Mouse (Mus musculus) megakaryocyte-erythroid progenitor cell, adult 5-6 weeks (primary cell): Measurements from ENCODE around the gene Cdkal1. TPM values are rescaled to one million over a fixed set of nuclear protein-coding genes. Genes with fewer than 3 reads are reported as not detected.

Source experiments
- ATAC-seq: replicated peaks from 2 replicates; pipeline ENCODE4 v1.8.0; 2016; ENCODE audit warnings: mild to moderate bottlenecking, inconsistent platforms; ENCODE audit not compliant: severe bottlenecking, poor library complexity, low FRiP score, low TSS enrichment
- total RNA-seq, 2 experiments: library from RNA; stranded (forward) in 1 of 2; stranded (reverse) in 1 of 2; fragments of 200-1000, 215-1000 nt in 1 of 2; fragments of >200 nt in 1 of 2; fragmentation: Nextera tagmentation in 1 of 2; gene quantifications; 2 replicates each; pipeline ENCODE4 v1.2.3; 2014 to 2017

Cdkal1 gene
- total RNA-seq, 2 experiments from 2014 or later: 18.8 to 21.4 TPM

DNA sequence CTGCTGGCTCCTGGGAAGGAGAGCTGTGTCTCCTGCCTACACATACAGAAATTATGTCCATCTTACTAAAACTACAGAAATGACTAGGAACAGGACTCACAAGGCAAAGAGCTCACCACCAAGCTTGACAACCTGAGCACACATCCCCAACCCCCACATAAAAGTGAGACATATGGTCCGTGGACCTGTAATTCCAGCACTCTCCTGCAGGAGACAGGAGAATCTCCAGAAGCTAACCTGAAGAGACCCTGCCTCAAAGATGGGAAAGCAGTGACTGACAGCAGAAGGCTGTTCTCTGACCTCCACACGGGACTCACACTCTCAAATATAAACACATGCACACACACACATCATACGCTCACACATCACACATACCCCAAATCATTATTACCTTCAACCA lies 36.3 kb downstream of the Cdkal1 start:
- ATAC-seq: no peak

DNA sequence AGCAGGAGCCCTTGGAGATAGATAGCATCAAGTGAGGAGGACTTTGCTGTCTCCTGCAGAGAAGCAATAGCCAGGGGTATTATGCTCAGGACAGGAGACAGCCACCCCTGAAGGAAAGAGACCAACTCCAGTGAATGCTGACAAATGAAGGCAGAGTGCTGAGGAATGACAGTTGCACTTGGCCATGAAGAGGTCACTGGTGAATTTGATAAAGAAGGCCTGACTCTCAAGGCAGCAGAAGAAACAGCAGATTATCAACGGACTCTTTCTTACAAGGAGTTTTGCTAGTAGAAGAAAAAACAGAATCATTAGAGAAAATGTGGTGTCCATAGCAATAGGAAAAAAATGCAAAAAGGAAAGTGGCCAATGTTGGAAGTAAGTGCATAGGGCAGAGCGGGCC lies 37.2 kb downstream of the Cdkal1 start:
- ATAC-seq: peak; percentile 58

- no peak for ATAC-seq
Measured at GRCm38 (mm10) chr13:29810780-29811179, 44.7 kb downstream of the Cdkal1 start.

- peak; percentile 52 for ATAC-seq
Measured at GRCm38 (mm10) chr13:29808383-29808782, 47.1 kb downstream of the Cdkal1 start.

GRCm38 (mm10) chr13:29807930-29808329 lies 47.5 kb downstream of the Cdkal1 start:
- ATAC-seq: peak; percentile 14; the same call in 1 of the 2 replicates

DNA sequence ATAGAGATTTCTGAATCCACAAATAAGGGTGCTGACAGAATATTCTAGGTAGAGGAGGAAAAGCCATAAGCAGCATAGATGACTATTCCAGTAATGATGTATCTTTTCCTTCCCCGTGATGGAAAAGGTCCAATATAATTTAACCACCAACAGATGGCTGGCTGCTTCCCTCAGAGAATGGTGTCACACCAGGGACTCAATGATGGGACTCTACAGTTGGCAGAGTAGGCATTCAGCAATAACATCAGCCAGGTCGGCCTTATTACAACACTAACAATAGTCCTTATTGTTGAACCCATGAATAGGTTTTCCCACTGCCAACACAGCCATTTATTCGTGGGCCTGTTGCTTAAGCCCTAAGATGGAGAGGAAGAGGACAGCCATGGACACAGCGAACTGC lies 48.6 kb downstream of the Cdkal1 start:
- no peak for ATAC-seq

- ATAC-seq: no peak
Measured at GRCm38 (mm10) chr13:29805296-29805695, 50.2 kb downstream of the Cdkal1 start.

DNA sequence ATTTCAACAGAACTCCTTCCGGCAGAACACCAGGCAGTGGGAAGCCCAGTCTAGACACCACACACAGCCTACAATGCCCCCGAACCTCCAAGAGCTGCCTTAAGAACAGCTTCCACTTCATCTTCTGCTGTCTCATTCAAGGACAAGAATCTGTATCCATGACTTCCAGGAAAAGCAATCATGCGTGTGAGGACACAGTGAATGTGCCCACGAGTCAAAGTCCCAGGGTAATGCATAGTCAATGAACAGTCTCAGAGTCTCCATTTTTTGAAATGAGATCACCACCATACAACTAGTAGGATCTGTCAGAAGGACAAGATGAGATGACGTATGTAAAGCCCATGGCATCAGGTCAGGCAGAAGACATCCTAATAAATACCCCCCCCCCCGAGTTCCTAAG lies 51.4 kb downstream of the Cdkal1 start:
- no peak for ATAC-seq

GRCm38 (mm10) chr13:29802699-29803098 lies 52.8 kb downstream of the Cdkal1 start:
- no peak for ATAC-seq

- ATAC-seq: no peak
Measured at GRCm38 (mm10) chr13:29800078-29800477, 55.4 kb downstream of the Cdkal1 start.

DNA sequence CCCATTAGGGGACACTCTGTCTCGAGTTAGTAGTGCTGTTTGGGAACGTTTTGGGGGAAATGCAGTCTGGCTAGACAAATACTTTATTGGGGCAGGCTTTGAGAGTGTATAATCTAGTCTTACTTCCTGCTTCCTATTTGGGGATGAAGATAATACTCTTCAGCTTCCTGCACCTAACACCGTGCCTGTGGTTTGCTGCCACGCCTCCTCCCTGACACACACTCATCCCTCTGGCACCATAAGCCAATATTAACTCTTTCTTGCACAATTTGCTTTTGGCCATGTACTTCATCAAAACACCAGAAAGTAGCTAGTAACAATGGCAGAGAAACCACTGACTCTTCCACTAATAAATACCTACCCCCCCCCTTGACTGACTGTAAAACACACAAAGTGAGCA lies 63.4 kb downstream of the Cdkal1 start:
- no peak for ATAC-seq

DNA sequence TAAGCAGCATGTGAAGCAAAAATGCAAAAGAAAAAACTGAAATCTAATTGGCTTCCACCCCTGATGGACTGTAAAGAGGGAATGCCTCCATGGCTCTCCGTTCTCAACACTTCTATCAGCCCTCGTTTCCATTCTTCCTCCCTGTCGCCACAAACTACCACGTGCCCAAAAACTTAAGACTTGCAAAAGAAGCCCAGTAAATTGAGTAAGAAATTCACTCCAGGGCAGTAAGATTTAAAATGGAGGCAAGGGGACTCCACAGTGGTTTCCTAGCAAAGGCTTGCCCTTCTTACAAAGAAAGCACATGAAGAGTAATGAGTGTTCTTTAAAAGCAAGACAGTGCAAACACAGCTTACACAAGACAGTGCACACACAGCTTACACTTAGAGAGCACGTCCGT lies 64.0 kb downstream of the Cdkal1 start:
- no peak for ATAC-seq

GRCm38 (mm10) chr13:29786984-29787383 lies 68.5 kb downstream of the Cdkal1 start:
- ATAC-seq: no peak

DNA sequence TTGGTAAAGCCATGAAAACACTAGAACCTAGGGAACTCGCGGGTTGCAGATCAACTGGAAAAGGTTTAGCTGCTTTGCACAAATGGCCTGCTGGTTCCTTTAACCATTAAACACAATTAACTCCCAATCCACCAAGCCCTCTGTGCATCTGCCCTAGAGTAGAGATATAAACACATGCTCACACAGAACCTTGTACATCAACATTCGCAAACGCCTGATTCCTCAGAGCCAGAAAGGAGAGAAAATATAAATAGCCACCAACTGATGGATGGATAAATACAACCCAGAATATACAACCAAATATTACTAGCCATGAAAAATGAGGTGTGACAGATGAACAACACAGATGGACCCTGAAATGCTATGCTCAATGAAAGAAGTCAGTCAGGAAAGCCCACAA lies 70.6 kb downstream of the Cdkal1 start:
- no peak for ATAC-seq

DNA sequence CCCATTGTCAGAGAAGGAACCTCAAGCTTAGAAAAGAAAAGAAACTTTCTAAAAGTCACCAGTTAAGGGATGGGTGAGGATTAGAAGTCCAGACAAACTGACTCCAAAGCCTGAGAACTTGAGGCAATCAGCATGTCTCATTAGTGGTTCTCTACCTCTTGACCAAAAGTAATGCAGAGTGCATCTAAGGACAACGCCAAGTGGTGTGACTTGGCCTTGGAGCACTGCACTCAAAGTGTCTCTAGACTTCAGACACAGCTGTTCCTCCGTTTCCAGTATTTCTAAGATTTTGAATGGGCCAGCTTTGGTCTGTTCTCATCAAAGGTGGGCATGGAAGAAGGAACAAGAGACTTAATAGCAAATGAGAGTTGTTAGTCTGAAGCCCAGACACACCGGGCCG lies 74.1 kb downstream of the Cdkal1 start:
- ATAC-seq: no peak

- no peak for ATAC-seq
Measured at GRCm38 (mm10) chr13:29780713-29781112, 74.8 kb downstream of the Cdkal1 start.

- ATAC-seq: no peak
Measured at GRCm38 (mm10) chr13:29779519-29779918, 76.0 kb downstream of the Cdkal1 start.

- ATAC-seq: no peak
Measured at GRCm38 (mm10) chr13:29779116-29779515, 76.4 kb downstream of the Cdkal1 start.

DNA sequence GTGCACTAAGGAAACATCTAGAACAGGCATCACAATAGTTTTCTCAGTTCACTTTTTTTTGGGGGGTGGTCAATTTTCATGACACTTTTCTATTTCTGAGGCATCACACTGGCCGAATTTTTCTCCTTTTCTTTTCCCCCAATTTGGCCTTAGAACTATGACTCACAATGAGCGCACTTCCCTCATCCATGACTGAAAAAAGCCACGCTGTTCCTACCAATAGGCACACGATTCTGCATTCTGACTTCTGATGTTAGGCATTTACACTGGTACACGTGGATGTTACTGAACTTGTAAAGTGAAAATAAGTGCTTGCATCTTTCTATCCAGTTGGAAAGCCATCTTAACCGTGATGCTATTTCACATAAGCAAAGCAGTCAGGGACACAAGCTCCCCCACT lies 77.3 kb downstream of the Cdkal1 start:
- ATAC-seq: no peak

GRCm38 (mm10) chr13:29777225-29777624 lies 78.2 kb downstream of the Cdkal1 start:
- no peak for ATAC-seq

GRCm38 (mm10) chr13:29775603-29776230 lies 79.8 kb downstream of the Cdkal1 start:
- no peak for ATAC-seq

DNA sequence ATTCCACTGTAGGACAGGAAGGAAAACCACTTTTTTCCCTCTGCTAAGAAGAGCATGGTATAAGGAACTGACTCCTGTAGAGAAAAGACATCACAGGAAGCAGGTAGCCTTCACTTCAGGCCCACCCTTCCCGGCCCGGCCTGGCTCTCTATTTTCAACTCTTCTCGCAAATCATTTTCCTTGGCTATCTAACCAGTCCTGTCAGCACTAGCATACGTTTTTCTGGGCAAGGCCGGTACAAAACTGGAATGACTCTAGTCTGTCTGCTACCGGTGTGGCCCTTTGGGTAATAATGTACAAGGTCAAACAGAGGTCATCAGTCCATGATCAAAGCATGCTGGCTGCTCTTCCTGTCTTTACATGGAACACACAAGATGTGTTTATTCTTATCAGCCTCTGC lies 81.9 kb downstream of the Cdkal1 start:
- no peak for ATAC-seq
